Mouse (Mus musculus) urinary bladder, postnatal 25 days (tissue): ENCODE measurements around the gene Bok.

Experiments
- DNase-seq: peaks from one replicate; pipeline ENCODE4 v3.0.0; 2022; ENCODE audit warnings: low spot score

Bok gene

DNA sequence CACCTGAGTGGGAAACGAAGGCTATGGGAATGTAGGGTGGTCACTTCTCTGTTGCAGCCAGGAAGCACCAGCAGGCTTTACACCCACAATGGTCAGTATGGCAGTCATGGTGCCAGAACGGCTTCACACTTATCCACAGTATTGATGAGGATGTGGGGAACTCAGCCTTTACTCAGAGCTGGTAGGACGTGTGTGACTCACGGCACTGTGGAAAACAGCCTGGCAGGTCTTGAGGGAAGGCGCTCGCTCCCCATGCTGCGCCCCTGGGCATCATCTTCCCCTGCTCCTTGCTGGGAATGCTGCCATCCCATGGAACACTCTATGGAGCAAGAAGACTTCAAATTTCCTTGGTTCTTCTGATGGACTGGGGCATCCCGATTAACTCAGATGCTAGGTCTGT, 5.6 kb downstream of the Bok start:
- DNase-seq, result no peak

DNA sequence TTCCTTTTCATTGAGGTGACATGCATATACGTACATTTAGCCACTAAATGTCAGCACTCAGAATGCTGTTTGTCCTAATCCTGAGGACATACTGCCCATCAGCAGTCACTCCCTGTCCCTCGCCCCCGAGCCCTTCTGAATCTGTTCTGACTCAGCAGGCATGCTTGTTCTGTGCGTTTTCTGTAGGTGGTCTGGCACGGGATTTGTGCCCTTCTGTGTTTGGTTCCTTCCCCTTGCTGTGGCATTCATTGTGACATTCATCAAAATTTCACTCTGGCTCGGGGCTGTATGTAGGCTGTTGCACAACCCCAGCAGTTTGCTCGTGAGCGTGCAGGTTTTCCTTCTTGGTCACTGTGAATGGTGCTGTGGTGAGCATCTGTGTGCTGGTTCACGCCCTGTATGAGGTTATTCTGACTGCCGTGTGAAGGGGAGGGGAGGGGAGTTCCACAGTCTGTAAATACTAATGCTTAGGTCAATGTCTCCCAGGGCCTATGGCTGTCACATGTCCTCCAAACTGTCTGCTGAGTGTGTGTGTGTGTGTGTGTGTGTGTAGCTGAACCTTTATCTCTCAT, 6.4 kb downstream of the Bok start:
- DNase-seq, result no peak

DNA sequence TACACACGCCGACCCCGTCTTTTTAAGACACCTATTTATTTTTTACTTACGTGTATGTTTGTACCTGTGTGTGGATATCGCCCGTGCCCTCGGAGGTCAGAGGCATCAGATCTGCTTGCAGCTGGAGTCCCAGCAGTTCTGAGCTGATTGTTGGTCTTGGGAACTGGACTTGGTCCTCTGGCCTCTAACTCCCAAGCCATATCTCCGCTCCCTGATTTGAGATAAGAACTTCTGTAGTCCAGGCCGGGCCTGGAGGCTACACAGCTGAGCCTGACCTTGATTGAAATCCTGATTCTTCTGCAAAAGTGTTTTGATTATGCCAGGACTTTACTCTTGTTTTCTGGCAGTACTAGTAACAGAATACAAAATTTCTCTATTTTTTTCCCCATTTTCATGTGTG, 7.3 kb downstream of the Bok start:
- DNase-seq, result no peak

DNA sequence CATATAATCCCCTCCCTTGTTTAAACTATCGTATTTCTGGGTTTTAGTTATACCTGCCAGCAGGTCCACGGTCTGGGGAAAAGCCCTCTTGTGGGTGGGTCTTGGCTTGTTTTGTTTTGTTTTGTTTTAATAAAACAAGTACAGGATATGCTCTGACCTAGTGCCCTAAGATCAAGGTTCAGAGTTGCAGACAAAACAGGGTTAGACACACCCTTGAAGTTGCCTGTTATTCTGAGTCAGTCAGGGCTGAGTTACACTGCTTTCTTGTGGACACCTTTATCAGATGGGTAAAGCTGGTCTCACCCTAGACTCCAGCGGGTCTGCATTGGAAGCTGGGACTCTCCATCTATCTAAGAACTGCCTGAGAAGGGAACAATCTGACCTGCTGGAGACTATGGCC, 8.0 kb downstream of the Bok start:
- no peak for DNase-seq

DNA sequence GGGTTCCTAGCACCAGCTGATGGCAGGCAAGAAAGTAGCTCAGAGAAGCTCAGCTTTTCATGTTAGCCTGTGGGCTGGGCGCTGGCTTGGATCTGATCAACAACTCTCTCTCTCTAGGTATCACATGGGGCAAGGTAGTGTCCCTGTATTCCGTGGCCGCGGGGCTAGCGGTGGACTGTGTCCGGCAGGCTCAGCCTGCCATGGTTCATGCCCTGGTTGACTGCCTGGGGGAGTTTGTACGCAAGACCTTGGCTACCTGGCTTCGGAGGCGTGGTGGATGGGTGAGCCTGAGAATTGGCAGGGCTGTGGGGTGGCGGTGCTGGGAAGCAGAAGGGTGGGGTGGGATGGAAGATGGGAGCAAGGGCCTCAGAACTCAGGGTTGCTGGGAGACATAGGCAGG, 8.5 kb downstream of the Bok start:
- DNase-seq, result no peak

DNA sequence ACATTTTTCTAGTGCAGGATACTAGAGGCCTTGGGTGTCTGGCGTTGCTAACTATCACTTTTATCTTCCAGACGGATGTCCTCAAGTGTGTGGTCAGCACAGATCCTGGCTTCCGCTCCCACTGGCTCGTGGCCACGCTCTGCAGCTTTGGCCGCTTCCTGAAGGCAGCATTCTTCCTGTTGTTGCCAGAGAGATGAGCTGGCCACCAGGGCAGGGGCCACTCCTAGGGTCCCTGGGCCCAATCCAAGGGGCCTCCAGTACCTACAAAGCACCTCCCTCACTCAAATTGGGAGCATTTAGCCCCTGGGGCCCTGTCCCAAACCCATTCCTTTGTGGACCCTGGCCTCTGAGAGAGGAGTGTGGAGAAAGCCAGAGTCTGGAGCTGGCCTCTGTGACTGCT, 9.5 kb downstream of the Bok start:
- DNase-seq, result peak; percentile 46

DNA sequence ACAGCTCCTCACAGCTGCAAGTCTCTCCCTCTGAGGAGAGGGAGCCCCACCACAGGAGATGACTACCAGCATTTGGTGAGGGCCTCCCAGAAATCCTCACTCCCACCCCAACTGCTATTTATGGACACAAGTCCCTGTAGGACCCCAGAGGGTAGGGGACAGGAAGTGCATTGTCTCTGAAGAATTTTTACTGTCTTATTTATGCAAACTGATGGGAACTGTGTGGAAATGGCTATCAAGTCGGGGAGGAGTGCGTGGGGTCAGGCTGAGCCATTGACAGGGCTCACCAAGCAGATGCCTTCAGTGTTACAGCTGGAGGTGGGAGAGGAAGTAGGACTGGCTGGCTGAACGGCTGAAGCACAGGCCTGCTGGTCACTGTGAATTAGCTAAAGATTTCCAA, 11.9 kb downstream of the Bok start:
- DNase-seq, result no peak

DNA sequence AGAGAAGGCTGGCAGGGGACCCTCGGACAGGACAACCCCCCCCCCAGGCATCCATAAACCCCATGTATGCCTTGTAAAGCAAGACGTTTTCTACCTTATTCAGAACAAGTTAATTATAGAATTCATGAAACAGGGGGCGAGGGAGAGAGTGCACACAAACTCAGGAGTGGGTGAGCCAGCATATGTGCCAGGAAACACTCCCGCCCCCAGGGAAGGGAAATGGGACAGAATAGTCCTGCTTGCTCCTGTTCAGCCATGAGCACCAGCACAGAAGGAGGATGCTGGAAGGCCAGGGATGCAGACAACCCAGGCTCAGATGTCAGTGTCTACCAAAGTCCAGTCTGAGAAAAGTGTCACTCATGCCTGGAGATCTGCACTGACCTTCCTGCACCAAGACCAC, 13.7 kb downstream of the Bok start:
- no peak for DNase-seq

DNA sequence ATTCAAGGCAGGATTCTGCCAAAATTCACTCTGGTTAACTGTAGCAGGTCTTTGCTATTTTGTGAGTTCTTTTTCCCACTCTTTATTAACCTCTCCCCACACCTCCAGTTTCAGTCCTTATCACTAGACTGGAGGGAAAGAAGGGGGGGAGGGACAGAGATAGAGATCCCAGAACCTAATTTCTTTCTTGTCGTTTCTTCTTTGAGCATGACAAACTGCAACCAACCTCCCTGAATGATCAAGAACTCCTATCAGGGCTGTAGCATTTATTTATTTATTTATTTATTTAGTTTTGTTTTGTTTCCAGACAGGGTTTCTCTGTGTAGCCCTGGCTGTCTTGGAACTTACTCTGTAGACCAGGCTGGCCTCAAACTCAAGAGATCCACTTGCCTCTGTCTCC, 16.6 kb downstream of the Bok start:
- no peak for DNase-seq

DNA sequence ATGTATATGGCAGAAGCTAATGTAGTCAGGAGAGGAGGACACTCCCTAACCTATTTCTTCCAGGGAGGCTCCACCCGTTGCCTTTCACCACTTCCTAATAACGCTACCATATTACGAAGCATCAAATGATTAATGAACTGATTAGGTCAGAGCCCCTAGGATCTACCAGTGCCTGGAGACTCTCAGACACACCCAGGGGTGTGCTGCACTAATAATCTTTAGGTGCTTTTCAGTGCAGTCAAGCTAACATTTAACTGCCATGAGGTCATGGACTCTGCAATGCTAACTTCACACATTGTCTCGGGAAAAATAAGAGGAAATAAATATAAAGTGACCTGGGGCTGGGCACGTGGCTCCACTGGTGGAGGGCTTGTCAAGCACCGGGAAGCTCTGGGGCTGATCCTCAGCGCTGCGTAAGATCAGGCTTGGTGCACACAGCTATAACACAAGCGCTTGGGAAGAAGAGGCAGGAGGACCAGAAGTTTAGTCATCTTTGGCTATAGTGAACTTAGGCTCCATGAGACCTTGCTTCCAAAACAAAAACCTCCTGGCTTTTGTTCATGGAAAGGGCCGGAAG, 18.1 kb downstream of the Bok start:
- no peak for DNase-seq

DNA sequence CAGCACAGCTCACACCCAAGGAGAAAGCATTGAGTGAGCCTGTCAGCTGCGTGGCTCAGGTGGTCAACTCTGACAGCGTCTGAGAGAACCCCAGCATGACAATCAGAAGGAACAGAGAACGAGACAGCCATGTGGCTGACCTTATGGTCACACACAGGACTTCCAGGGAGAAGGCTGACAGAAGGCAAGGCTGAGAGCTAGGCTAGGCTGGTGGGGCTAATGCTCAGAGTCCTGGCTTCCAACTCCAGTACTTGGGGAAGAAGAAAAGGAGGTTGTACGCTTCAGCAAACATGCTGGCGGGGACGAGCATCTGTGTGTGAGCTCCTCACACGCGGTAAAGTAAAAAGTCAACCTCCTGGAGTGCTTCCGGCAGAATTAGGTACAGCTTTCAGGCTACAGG, 18.9 kb downstream of the Bok start:
- DNase-seq, result no peak

DNA sequence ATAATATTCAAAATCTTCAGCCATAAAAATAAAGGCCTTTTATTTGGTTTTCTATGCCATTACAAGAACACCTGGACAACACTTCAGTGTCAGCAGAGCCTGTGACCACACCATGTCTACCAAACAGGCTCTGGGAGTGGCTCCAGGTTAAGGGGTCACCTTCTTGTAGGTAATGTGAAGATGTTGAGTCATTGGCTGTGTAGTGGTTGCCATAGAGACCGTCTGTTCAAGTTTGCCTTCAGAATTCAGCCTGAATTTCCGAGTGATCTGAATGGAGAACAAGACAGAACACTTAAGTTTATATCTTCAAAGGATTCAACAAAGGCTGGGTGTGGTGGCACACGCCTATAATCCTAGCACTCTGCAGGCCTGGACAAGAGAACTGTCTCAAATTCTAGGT, 19.9 kb downstream of the Bok start:
- DNase-seq, result no peak

DNA sequence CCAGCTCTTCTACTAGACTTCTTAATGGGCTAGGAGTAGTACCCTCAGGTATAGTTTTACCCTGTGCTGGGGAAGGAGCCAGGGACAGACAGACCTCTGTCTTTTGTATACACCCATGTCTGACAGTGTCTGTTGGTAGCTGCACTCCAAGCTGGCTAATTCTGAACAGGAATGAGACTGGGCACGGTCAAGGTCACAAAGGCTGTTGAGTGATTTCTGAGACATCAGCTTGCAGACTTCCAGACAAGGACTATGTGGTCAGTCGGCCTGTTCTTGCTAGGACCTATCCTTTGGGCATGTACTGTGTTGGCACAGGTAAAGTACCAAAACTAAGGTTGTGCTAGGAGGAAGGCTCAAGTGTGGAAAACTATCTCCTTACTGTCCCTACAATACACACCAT, 30.7 kb downstream of the Bok start:
- no peak for DNase-seq

DNA sequence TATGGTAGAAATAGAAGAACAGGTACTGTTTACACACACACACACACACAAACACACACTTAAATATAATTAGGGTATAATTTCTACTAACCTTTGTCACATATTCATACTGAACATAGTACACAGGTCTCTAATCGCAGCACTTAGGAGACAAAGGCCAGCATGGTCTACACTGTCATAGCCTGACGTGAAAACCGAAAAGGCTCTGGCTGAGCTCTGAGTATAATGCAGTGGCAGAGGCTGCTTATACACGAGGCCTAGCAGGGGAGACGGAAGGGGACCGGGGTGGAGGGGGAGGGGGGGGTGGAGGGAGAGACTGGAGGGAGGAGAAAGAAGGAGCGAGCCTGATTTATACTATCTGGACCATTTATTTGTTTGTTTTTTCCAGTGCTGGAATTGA, 36.1 kb downstream of the Bok start:
- DNase-seq, result no peak

DNA sequence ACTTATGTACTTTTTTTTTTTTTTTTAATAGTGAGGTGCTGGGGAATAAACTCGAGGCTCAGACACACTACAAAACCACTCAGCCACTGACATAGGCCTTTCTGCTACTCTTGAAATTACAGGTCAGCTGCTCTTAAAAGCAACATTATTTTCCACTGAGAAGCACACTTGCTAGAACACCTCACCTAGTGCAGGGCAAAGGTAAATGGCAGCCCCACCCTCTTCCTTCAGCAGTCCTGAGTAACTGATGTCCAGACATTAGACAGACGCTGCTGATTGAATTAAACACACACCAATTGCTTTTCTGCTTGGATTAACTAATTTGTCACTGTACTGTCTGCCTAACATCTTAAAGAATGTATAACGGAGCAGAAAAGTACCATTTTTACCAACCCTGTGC, 39.2 kb downstream of the Bok start:
- no peak for DNase-seq

DNA sequence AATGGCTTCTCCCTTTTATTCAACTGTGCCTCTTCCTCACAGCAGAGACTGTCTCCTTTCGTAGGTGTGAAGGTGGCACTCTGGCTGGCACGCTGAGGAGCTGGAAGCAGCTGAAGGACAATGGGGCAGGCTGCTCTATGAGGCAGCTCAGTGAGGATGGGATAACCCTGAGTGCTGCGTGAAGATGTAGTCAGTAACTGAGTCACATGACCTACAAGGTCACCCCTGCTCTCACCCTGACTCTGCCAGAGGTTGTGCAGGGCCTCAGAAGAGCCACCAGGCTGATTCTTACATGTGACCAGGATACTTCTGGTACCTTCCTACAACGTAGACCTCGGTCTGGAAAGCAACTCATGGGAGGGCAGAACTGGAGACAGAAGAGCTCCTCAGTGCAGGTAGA, 40.2 kb downstream of the Bok start:
- no peak for DNase-seq

DNA sequence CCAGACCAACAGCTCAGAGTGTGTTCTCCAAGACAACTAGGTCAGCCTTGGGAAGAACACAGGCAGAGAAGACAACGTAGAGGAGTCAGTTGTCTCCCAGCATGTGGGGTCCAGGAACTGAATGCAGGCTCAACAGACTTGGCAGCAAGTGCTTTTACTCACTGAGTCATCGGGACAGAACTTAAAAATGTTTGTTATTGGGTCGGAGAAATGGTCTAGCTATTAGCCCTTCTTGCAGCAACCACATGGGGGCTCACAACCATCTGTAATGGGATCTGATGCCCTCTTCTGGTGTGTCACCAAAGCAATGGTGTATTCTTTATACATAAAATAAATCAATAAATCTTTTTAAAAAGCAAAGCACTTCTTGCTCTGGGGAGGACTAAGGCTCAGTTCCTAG, 40.7 kb downstream of the Bok start:
- no peak for DNase-seq

DNA sequence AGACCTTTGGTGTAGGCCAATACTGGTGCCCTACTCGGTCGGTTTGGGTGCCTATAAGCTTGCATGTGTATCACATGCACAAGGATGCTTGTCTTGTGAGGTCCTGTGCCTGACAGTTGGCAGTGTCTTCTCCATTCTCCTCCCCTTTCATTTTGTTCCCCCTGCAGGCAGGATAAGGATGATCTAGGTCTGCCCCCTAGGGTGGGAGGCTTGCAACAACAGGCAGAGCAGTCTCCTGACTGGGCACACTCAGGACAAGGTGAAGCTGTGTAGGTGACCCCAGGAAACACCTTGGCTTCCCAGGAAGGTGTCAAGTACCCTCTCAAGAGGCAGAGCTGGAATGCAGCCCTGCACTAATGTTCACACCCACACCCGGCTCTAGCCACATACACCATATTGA, 41.5 kb downstream of the Bok start:
- peak; percentile 49 for DNase-seq

DNA sequence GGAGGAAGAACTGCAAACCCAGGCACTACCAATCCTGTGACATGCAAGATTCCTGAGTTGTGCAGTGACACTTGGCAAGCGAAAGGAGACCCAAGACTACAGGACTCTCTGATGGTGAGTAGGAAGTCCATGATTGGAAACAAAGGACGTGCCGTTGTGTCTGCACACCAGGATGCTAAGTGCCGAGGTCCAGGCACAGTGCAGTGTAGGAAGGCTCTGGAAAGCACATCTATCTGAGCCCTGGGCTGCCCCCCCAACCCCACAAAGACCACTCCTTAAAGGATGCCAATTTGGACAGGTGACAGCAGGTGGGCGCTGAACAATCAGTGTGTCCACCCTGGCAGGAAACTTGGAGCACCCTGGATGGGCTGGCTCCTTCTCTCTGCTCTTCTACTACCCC, 45.6 kb downstream of the Bok start:
- DNase-seq, result no peak

DNA sequence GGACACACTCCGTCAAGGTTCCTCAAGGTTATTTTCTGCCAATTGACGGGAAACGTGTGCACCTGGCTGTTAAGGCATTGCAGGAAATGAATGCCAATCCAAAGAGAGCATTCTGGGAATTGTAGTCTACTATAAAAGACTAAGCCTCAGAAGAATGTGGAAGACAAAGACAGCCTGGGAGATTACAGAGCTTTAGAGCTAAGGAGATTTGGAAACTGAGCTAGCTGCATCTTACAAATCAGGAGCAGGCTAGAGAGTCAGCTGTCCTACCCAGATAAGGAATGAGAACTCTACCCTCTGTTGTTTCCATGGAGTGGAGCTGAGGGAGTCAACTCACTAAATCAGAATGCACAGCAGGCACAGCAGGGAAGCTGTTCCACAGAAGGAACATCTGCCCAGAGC, 46.4 kb downstream of the Bok start:
- no peak for DNase-seq

DNA sequence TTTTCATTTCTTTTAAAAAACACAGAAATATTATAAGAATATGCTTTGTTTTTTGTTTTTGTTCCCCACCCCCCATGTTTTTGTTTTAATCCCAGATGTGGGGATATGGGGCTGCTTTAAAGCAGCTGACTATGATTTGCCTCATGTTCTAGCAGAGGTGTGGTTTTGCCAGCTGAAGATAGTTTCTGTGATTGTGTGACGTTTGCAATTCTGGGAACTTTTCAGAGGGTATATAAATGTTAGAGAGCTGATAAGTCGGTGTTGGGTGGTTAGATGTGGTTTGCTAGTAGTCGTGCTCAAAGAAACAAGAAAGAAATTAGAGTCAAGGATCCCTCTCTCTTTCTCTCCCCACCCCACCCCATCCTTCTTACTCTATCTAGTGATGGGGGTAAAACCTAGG, 50.4 kb downstream of the Bok start:
- no peak for DNase-seq

DNA sequence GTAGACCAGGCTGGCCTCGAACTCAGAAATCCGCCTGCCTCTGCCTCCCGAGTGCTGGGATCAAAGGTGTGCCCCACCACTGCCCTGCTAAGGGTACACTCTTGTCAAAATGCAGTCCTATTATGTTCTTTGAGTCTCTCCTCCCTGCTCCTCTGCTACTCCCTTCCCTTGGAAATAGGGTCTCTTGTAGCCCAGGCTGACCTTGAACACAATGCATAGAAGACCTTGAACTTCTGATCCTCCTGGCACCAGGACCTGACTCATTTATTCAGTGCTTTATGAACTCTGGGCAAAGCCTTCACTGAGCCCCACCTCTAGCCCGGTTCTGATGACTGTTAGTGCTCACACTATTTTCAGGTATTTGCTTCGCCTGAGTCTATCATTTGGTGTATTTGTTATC, 52.3 kb downstream of the Bok start:
- DNase-seq, result no peak

DNA sequence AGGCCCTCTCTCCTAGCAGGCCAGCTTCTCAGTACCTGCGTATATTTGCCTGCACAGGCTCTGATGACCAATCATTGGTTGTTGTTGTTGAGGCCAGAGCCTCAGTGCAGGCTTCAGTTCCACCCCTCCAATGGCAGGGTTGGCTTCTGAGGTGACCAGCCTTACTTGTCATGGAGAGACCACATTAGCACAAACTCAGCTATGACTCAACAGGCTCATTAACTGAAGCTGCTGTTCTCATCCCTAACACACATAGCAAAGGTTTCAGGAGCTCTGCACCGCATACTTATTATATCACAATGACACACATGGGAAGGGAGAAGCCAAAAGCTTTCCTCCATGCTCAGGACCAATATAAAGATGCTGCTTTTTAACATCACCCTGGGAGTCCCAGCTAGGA, 55.2 kb downstream of the Bok start:
- no peak for DNase-seq

DNA sequence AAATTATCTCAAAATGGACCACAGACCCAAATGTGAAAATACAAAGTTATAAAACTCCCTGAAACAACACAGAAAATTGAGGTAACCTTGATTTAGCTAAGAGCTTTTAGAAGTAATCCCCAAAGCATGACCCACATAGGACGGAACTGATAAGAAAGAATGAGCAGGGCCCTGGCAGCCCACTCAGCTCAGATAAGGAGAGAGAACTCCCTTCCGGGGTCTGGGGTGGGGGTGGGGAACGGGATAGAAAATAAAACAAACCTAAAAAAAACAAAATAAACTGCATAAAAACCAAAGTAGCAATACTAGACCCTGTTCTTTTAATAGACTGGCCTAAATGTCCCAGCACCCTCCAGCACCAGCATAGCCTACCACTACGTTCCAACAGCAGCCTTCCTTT, 56.5 kb downstream of the Bok start:
- DNase-seq, result no peak

DNA sequence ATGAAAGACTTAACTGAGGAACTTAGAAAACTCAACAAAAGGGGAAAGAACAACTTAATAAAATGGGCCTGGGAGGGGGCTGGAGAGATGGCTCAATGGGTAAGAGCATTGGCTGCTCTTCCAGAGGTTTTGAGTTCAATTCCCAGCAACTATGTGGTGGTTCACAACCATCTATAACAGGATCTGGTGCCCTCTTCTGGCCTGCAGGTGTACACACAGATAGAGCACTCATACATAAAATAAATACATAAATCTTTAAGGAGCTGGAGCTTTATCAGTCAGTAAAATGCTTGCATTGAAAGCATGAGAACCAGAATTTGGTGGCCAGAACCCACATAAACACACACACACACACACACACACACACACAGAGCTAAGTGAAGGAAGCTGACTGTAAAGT, 57.5 kb downstream of the Bok start:
- DNase-seq, result no peak
